Mouse (Mus musculus) thymus, postnatal 36 days (tissue): ENCODE data around the gene Btd.
"Not testable (repeated sequence)": the region's sequence is repeated elsewhere in the genome, so short reads cannot be mapped to it uniquely, and the experiment has no call there.

Experiments used
- DNase-seq, 2 experiments: peaks; one replicate each; pipeline ENCODE4 v3.0.0; 2022; ENCODE audit warnings: mixed read lengths in 2 of 2

Gene Btd

DNA sequence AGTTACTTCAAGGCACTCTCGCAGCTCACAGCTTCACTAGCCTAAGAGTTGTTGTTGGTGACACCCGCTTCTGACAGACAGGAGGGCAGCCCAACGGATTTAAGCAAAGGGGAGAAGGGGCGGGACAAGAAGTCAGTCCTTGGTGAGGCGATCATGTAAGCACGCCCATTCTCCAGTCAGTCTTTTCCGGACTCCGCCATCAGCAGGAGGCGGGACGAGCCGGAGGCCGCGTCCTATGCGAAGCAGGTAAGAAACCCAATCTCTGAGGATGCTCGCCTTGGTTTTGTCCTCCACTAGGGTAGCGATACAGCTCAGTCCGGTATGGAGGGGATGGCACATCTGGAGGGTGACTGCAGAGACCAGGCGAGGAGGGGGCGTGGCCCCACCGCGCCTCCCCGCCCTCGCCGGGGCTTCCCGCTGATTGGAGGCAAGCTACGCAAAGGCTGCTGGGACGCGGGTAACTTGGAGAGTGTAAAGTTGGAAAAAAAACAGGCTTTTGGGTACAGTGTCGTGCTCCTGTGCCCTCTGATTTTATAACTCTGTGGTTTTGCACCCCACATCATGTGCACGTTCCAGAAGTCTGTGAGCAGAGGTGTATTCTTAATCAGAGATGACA, at the start of gene Btd, which contains the start of gene Hacl1:
Gene Btd, plus strand, starts transcription at position 139 of the 616 bp plus-strand sequence.
Gene Hacl1, minus strand, starts transcription at position 397 of the 616 bp plus-strand sequence.
- DNase-seq, result peak; percentile 87 to 91

DNA sequence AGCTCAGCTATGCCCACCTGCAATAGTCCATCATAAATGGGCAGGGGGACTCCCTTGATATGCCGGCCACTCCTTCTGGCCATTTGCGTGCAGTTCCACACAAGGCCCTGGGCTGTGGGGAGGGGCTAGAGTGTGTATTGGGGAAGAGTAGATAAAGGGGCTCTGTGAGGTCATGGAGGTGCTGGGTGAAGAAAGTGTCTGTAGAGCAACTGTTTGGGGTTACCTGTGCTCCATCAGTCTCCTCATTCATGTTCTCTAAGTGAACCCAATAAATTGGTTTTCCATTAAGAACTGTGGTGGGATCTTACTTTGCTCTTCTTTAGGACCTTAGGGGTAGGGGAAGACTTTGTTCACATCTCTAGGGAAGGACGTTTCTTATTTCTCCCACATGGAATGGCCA, 49.6 kb upstream of the Btd start, which contains the start of gene Colq:
Gene Colq, minus strand, starts transcription at position 101 of the 400 bp plus-strand sequence.
- DNase-seq, result no peak

DNA sequence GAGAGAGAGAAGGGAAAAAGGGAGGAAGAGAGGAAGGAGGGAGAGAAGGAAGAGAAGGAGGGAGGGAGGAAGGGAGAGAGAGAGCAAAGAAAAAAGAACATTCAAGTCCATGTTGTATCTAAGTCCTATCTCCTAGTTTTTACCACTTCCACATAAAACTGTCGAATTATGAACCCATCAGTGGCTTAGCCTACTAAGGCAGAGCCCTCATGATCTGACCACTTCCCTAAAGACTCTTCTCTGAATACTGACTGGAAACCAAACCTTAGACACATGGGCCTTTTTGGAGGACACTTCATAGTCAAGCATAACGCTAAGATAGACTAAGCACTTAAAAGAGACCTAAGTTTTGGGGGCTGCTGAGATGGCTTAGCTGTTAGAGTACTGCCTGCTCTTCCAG, 47.8 kb upstream of the Btd start:
- DNase-seq, result no peak

DNA sequence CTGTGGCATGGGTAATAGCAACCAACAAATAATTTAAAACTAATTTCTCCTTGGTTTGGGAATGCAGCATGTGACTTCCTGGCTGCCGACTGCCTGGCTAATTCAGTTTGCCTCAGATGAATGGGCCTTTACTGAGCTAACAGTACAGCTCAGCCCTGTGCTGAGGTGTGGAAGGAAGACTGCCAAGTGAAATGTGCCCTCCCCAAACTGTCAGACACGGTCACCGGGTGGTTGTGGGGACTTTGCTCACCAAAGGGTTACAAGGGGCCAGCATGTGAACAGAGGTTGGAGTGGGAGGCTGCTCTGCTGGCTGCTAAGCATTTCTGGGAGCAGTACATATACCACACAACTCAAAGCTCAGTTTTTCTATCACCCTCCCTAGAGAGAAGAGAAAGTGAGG, 46.1 kb upstream of the Btd start:
- DNase-seq, result no peak

DNA sequence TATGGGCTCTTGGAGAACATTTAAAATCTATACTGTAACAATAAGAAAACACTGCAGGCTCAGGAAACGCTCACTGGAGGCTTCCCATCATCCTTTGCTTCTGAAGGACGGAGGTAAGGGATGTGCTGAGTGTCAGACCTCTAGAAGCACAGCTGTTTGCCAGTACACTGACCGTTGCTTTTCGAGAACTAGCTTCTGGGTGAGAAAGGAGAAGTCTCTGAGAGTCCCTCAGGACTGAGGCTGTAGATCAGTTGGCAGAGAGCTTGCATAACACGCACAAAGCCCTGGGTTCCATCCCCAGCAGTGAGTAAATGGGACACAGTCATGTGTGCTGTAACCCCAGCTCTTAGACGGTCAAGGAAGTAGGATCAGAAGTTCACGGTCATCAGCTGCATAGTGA, 44.4 kb upstream of the Btd start:
- no peak for DNase-seq

DNA sequence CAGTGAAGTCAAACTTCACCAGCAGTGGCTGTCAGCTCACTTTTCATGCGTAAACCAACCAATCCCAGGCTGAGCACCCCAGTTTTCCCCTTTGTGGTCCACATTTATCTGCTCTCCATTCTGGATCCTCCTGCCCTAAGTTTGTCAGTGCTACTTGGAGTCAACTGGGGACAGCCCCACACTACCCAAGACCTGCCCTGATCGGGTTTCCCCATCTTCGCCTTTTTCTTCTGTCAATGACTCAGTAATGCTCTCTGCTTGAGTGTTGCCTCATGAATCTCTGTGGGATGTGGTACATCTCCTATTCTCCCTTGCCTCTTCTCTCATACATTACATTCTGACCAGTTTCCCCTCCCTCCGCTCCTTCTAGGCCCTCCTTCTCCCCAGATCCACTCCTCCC, 43.4 kb upstream of the Btd start:
- no peak for DNase-seq

DNA sequence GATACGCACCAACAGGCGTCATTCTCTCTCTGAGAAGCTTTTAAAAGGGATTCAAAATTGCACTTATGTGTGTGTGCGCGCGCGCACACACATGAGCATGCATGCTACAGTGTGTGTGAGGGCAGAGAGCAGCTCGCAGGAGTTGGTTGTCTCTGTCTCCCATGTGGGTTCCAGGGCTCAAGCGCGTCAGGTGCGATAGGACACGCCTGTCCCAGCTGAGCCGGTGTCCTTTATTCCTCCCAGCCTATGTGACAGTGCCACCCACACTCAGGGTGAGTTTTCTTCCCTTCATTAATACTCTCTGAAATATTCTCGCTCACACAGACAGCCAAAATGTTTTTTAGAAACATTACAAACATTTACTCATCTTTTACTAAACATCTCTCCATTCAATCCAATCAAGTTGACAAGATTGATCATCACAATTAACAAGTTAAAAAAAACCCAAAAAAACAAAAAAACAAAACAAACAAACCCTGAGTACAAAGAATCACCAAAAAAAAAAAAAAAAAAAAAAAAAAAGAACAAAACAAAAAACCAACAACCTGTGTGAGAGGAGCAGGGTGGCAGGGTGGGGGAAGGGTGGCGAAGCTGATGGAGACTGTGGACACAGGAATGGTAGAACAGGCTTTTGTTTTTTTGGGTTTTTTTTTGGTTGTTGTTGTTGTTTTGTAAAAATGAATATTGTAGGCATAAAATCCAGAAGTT, 38.8 kb upstream of the Btd start:
- peak in 1 of 2 experiments; percentile 23 for DNase-seq

DNA sequence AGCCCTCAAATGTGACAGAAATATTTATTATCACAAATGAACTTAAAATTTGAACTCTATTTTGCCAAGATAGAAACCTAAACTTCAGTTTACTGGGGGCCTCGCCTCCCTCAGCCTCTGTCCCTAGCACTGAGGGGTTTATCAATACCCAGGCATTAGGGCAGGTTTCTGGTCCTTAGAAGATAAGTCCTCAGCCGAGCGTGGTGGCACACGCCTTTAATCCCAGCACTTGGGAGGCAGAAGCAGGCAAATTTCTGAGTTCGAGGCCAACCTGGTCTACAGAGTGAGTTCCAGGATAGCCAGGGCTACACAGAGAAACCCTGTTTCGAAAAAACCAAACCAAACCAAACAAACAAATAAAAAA, 38.2 kb upstream of the Btd start:
- not testable (repeated sequence) for DNase-seq

DNA sequence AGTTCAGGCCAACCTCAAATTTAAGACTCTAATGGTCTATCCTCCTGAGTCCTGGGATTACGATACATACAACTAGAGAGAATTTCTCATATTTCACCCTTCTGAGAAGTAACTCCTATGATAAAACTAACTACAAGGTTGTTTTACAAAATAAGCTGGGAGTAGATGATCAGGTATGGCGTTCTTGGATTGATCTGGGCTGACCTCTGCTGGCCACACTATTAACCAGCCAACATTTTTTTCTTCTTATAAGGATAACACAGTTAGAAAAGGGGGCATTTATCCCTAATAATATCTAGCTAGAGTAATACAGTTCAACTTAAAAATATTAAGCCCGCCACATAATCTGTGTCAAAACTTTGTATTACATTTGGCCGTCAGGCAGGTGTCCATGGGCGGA, 35.9 kb upstream of the Btd start:
- peak; percentile 57 to 65 for DNase-seq

DNA sequence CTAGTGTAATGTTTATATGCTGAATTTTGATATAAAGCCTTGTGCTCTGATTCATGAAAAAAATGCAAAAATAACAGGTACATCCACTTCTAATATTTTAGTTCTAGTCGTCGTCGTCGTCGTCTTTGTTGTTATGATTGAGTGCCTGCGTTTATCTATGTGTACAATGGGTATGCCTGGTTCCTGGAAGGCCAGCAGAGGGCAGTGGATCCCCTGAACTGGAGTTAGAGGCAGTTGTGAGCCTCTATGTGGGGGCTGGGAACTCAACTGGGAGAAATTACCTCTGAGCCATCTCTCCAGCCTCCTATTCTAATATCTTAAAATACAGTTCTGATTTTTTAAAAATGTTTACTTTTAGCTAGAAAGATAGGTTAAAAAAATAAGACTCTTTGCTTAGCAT, 35.3 kb upstream of the Btd start:
- DNase-seq, result peak; percentile 47 to 54

DNA sequence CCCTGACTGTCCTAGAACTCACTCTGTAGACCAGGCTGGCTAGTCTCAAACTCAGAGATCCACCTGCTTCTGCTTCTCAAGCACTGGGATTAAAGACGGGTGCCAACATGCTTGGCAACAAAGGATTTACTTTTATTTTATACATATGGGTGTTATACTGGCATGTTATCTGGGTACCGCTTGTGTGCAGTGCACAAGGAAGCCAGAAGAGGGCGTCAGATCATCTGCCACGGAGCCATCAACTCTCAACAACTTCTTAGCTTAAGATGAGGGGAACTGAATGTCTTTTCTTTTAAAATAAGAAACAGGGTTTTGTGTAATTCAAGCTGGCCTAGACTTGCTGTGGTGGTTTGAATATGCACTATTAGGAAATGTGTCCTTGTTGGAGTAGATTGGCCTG, 28.8 kb upstream of the Btd start:
- no peak for DNase-seq

DNA sequence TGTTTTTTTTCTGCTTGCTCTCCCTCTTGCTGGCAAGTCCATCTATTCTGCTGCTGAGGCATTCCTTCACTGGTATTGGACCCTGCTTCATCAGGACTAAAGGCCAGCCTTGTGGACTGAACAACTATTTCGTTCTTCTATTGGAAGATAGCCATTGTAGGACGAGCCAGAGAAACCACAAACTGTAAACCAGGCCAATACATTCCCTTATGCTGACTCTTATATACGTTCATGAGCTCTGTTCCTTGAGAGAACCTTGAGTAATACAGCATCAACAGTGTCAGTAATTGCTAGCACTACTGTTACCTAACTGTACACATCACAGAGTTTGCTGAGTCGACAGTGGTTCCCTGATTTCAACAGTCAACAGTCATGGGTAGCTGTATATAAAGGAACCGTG, 27.2 kb upstream of the Btd start:
- no peak for DNase-seq

DNA sequence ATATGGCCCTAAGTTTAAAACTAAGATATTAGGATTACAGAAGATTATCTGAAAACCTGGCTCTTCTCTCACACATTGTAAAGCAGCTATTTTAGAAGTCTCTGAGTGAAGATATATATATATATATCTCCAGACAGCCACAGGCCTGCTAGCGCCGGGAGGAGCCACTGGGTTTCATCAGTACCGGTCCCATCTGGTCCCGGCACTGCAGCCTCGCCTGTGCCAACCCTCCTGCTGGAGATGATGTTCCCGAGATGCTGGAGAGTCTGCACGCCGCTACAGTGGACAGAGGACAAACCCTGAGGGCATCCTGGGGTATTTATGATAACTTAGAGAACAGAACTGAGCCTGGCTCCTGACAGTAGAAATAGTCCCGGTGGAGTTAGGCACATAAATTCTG, 23.6 kb upstream of the Btd start:
- DNase-seq, result no peak

DNA sequence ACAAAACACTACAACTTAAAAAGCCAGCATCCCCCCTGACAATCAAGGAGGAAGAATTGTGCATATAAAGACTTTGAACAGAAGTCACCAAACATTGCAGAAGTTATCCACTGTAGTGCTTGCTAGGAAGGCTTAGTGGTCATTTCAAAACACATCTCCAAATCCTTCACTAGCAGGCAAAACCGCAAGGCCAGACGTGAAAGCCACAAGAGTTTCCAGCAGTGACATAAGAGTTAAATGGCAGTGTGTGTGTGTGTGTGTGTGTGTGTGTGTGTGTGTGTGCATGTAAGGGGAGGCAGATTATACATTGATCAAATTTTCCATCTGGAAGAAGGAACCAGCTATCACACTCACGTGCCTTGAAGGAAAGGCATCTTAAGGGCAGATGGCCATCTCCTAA, 22.8 kb upstream of the Btd start:
- DNase-seq, result no peak

DNA sequence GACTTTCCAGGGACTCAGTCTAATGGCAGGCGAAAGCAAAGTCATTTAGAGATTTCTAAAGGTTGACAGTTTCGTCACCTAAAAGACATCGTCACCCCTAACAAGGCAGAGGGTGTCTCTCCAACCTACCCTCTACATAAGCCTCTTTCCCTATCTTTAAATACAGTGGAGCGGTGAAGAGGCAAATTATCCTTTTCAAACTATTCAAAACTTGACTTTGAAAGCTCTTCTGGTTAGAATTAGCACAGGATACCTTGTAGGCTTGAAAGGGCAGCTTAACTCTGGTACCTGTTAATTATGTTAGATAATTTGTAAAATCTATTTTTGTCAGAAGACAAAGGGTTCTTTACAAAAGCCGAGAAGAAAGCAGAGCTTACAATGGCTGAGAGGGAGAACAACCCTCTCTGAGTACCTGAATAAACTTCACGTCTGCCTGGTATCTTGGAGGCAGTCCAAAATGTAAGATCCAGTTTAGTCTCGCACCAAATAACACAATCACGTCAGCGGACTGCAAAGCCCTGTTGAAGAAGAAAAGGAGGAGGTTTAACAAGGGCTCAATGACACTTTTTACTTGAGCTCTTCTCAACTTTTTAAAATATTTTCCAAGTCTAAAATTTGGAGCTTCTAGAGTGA, 20.1 kb upstream of the Btd start:
- no peak for DNase-seq

DNA sequence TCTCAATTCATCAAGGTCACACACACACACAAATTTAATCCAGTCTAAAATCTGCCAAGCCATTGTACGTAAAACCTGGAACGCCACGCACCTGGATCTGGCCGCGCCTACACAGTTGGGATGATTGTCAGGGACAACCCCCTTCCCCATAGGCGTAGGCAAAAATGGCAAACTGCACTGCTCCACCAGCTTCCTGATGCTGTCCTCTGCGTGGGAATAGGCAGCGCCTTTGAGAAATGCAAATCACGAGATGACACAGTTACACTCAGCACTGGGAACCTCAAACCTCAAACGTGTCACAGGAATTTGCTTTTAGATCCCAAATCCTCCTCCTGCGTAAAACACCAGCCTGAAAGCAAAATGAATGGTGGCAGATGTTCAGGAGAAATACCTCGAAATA, 18.1 kb upstream of the Btd start:
- no peak for DNase-seq

DNA sequence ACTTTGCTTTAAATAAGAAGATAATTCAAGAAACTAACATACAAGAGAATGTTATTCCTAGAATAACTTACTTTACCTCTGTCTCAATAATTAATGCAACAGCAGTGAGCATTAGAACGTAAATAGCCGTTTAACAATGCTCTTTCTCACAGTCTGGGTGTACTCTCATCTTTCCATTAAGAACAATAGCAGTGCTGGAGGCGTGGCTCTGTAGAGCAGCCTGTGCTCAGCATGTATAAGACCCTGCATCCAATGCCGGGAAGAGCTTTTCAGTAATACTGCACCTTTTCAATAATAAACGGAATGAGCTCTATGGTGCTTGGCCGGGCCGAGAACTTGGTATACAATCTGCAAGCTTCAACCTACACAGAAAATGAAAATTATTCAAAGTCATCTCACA, 10.2 kb upstream of the Btd start:
- DNase-seq, result no peak

DNA sequence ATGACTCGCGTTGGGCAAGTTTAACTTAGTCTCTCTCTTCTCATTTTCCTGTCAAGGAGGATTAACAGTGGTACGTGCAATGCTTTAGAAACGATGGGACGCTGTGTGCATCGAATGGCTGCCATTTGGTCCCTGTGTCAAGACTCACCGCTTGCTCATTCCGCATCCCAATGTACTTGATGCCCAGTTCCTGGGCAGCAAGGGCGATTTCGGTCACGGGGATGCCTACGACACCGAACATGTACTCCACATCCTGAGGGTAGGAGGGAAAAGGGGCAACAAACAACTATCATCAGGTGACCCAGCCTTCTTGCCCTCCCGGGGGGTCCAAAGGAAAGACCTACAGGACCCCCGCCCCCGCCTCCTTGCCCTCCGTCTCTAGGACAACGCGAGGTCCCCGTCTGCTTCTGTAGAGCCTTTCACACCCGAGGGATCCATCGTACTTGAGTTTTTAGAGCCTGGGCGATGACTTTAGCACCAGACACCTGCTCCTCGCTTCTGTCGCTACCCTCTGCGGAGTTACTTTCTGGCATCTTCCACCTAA, 410 bp upstream of the Btd start, which contains the start of gene Gm49387:
Gene Gm49387, minus strand, starts transcription at position 533 of the 544 bp plus-strand sequence.
- DNase-seq, result no peak

DNA sequence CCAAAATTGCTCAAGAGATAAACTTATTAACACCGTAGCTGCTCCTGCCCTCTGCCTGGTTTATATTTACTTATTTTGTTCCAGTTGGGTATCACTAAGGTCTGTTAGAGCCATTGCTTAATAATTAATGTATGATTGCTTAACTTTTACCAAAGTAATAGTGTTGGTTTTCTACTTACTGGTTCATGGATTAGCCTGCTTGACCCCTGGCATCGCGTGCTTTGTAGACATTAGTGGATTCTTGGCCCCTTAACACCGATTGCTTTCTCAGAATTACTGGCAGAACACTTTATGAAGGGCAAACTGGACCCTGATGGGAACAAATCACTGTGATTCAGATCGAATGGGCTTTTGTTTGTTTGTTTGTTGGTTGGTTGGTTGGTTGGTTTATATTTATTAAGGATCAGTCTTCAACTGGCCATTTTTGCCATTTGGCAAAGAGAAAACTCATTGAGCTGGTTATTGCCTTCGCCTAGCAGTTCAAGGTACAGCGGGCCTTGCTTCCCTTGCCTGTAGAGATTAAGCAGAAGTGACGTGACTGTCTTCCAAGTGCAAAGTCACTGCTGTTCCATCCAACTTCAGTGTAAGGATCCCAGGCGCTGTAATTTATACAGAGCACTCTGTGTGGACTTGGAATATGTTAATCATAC, 803 bp downstream of the Btd start:
- no peak for DNase-seq

DNA sequence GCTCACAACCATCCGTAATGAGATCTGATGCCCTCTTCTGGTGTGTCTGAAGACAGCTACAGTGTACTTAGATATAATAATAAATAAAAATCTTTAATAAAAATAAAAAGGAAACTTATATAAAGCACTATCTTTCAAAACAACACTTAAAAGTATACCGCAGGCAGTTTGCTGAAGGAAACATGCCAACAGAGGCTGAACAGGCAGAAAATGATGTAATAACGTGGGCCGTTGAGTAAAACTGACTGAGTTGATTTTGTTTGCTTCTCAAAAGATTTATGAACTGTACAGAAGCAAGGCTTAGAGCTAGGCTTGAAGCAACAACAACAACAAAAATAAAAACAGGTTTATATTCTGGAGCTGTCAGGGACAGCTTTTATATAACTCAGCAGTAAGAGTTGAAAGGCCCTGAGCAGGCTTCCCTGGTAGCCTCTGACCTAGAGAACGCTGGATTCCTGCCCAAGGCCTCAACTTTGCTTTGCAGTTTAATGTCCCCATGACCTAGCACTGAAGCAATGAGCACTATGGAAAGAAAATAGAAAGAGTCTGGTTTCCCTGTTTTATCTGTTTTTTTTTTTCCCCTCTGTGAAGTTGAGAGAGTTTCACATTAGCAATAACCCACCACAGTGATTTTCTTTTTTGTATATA, 3.5 kb downstream of the Btd start:
- DNase-seq, result no peak

DNA sequence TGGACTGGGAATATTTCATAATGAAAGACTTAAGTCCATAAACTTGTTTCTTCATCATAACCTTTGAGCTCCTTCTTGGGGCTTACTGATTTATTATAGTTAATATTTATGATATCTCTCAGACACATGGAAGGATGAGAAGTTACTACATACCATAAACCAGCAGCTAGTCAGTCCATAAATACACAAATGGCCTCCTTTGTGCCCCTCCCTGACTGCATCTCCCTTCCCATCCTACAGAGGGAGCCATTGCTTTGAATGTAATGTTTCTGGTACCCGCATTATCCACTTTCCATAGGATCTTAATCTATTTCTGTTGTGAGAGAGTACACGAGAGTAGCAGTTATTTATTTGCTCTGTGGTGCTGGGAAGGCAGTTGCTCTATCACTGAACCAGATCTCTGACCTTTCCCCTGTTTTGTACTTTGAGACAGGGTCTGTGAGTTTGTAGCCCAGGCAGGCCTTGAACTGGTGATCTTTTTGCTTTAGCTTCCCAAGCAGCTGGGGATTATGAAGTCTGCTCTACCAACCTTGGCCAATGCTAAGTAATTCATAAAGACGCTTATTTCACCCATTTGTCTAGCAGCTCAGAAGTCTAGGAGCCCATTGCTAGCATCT, 4.2 kb downstream of the Btd start:
- no peak for DNase-seq

DNA sequence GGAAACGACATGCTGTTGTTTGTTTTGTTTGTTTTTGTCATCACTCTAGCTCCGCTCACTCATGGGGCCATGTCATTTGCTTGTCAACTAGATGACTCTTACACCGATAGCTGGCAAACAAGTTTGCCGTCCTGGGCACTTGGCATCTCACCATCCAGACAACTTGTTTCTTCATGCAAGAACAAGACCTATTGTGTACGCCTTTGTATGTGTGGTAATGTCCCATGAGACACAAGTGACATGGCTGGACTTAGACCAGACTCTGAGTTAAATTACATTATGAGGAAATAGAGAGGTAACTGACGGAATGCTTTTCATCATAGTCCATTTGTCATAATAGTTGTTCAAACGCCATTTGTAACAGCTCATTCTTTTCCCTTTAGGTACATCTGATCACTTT, 5.1 kb downstream of the Btd start:
- DNase-seq, result no peak
